Mouse (Mus musculus) brain, adult 2 months (tissue): Measurements from ENCODE around the gene Nfic.

Source experiments
- DNase-seq: peaks from one replicate; pipeline ENCODE4 v3.0.0; 2011; ENCODE audit warnings: low read depth, low spot score

Nfic gene

GRCm38 (mm10) chr10:81405588-81406201, 49.7 kb downstream of the Nfic start:
- peak; percentile 82 for DNase-seq

GRCm38 (mm10) chr10:81404720-81405119, 50.7 kb downstream of the Nfic start:
- no peak for DNase-seq

GRCm38 (mm10) chr10:81404082-81404481, 51.4 kb downstream of the Nfic start:
- no peak for DNase-seq

GRCm38 (mm10) chr10:81403511-81403910, 51.9 kb downstream of the Nfic start:
- no peak for DNase-seq

GRCm38 (mm10) chr10:81402227-81402765, 53.1 kb downstream of the Nfic start:
- peak; percentile 57 for DNase-seq

GRCm38 (mm10) chr10:81401521-81402226, 53.8 kb downstream of the Nfic start:
- DNase-seq = peak; percentile 73

- peak; percentile 55 for DNase-seq
Measured at GRCm38 (mm10) chr10:81401205-81401520, 54.3 kb downstream of the Nfic start.

- peak; percentile 94 for DNase-seq
Measured at GRCm38 (mm10) chr10:81400371-81401204, 54.8 kb downstream of the Nfic start.

GRCm38 (mm10) chr10:81399798-81400308, 55.6 kb downstream of the Nfic start:
- no peak for DNase-seq

- no peak for DNase-seq
Measured at GRCm38 (mm10) chr10:81399296-81399695, 56.1 kb downstream of the Nfic start.

- DNase-seq = no peak
Measured at GRCm38 (mm10) chr10:81396749-81397148, 58.7 kb downstream of the Nfic start.

GRCm38 (mm10) chr10:81395865-81396264, 59.6 kb downstream of the Nfic start:
- no peak for DNase-seq

GRCm38 (mm10) chr10:81395127-81395526, 60.3 kb downstream of the Nfic start:
- DNase-seq = peak; percentile 71

GRCm38 (mm10) chr10:81393456-81394063, 61.9 kb downstream of the Nfic start:
- DNase-seq = no peak

- DNase-seq = no peak
Measured at GRCm38 (mm10) chr10:81392781-81393185, 62.7 kb downstream of the Nfic start, which contains the start of gene Smim24. TSS of gene Smim24 (plus strand) at chr10:81393051.

- DNase-seq = no peak
Measured at GRCm38 (mm10) chr10:81392270-81392669, 63.2 kb downstream of the Nfic start.

GRCm38 (mm10) chr10:81390678-81390965, 64.8 kb downstream of the Nfic start:
- no peak for DNase-seq

GRCm38 (mm10) chr10:81389801-81390677, 65.4 kb downstream of the Nfic start:
- DNase-seq = peak; percentile 65

- no peak for DNase-seq
Measured at GRCm38 (mm10) chr10:81389373-81389772, 66.1 kb downstream of the Nfic start.

- no peak for DNase-seq
Measured at GRCm38 (mm10) chr10:81388505-81389055, 66.9 kb downstream of the Nfic start, which contains the start of gene Gm48552. TSS of gene Gm48552 (plus strand) at chr10:81389005.
